Mouse (Mus musculus) limb, embryonic 11.5 days (tissue): ENCODE measurements at regions not wholly inside any gene's neighbourhood (a gene's known extent, or its start where the extent isn't known, plus 50 kb on each side); places are given as distances from the start of the nearest gene placed in this dataset.

Experiments used
- ATAC-seq: fragments of 200-750 bp; cut with Nextera tagmentation; 2 replicates; pipeline ENCODE4 v1.8.0; 2017; ENCODE audit warnings: low read depth; ENCODE audit not compliant: insufficient number of reproducible peaks, low FRiP score, low TSS enrichment
- DNase-seq: peaks from one replicate; pipeline ENCODE4 v3.0.0-alpha.2; 2015; ENCODE audit warnings: low spot score
- H3K27ac ChIP-seq: fragments of 300-500 bp; sonication (generic); replicated peaks from 2 replicates; pipeline ENCODE4 v1.5.1; 2014; ENCODE audit warnings: low read depth, mild to moderate bottlenecking, low read length
- H3K27me3 ChIP-seq: fragments of 300-500 bp; sonication (generic); 2 replicates; pipeline ENCODE4 v1.6.1; 2014; ENCODE audit warnings: mild to moderate bottlenecking, low read length, mixed read lengths; ENCODE audit not compliant: control insufficient read depth, insufficient read depth
- H3K36me3 ChIP-seq: fragments of 300-500 bp; sonication (generic); 2 replicates; pipeline ENCODE4 v1.6.1; 2014; ENCODE audit warnings: mild to moderate bottlenecking, low read length, moderate library complexity, mixed read lengths; ENCODE audit not compliant: control insufficient read depth, insufficient read depth
- H3K4me1 ChIP-seq: fragments of 300-500 bp; sonication (generic); 2 replicates; pipeline ENCODE4 v1.6.1; 2014; ENCODE audit warnings: low read length, mixed read lengths; ENCODE audit not compliant: control insufficient read depth, insufficient read depth
- H3K4me2 ChIP-seq: fragments of 300-500 bp; sonication (generic); 2 replicates; pipeline ENCODE4 v1.6.1; 2014; ENCODE audit warnings: low read depth, mild to moderate bottlenecking, moderate library complexity; ENCODE audit not compliant: severe bottlenecking
- H3K4me3 ChIP-seq: fragments of 300-500 bp; sonication (generic); 2 replicates; pipeline ENCODE4 v1.5.1; 2014; ENCODE audit warnings: low read depth, low read length
- H3K9ac ChIP-seq: fragments of 300-500 bp; sonication (generic); 2 replicates; pipeline ENCODE4 v1.6.1; 2014; ENCODE audit warnings: mild to moderate bottlenecking, low read length
- H3K9me3 ChIP-seq: fragments of 300-500 bp; sonication (generic); 2 replicates; pipeline ENCODE4 v1.6.1; 2016; ENCODE audit warnings: low read length; ENCODE audit not compliant: control insufficient read depth
- WGBS: fragments of 180-500 bp; shearing (Covaris S2); extraction: QIAGEN DNeasy Blood & Tissue Kit; methylation state at CpG from one replicate; pipeline ENCODE4 v1.1.7; 2014; 5-methylcytosine and 5-hydroxymethylcytosine counted together

GRCm38 (mm10) chr7:124746321-124746720 lies 698.2 kb upstream of the Kdm8 start:
- Histone ChIP-seq H3K9me3 (no peaks in the 10 kb centered on the region), H3K36me3 (no peaks in the 10 kb centered on the region), H3K27me3 (no peaks in the 10 kb centered on the region), H3K4me3 (no peak overlapping the region), H3K4me2 (no peak overlapping the region), H3K9ac (no peak overlapping the region), H3K4me1 (no peaks in the 10 kb centered on the region), H3K27ac (no peak overlapping the region)
- no peak for ATAC-seq
- 77% methylated on average over 2 of the region's 2 CpGs for WGBS
- no peak for DNase-seq

GRCm38 (mm10) chr7:124748396-124748795 lies 696.1 kb upstream of the Kdm8 start:
- Histone ChIP-seq H3K4me2 (no peak overlapping the region), H3K36me3 (no peaks in the 10 kb centered on the region), H3K9ac (no peak overlapping the region), H3K4me3 (no peak overlapping the region), H3K27ac (no peak overlapping the region), H3K27me3 (no peaks in the 10 kb centered on the region), H3K4me1 (no peaks in the 10 kb centered on the region), H3K9me3 (no peaks in the 10 kb centered on the region)
- ATAC-seq (no peak), DNase-seq (no peak)
- WGBS = 85% methylated on average over 3 of the region's 3 CpGs

- H3K36me3 ChIP-seq = no peaks in the 10 kb centered on the region
- H3K27me3 ChIP-seq = no peaks in the 10 kb centered on the region
- H3K4me3 ChIP-seq = no peak overlapping the region
- no peak for ATAC-seq
- H3K9ac ChIP-seq = no peak overlapping the region
- H3K4me1 ChIP-seq = no peaks in the 10 kb centered on the region
- no peak overlapping the region for H3K27ac ChIP-seq
- H3K4me2 ChIP-seq = no peak overlapping the region
- 87% methylated on average over 4 of the region's 4 CpGs for WGBS
- no peaks in the 10 kb centered on the region for H3K9me3 ChIP-seq
- DNase-seq = no peak
Observed at GRCm38 (mm10) chr7:124759084-124759483, 685.4 kb upstream of the Kdm8 start.

DNA sequence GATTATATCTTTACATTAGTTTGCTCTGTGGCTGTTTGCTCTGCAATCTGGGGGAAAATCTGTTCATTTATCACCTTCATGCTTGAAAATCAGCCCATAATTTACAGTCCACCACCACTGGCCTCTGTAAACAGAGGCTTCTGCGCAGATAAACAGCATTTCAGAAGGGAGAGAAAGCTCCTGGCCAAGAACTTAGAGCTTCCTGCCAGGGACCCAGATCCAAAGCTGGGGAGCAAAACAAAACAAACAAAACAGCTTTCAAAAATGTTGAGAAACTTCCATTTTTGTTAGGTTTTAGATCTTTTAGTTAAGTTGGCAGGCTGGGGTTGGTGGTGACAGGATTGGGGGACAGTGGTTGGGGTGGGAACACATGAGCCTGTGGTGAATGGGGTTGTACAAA lies 666.7 kb upstream of the Kdm8 start:
- no peak overlapping the region for H3K4me2 ChIP-seq
- no peak overlapping the region for H3K27ac ChIP-seq
- H3K9ac ChIP-seq = no peak overlapping the region
- no peak for ATAC-seq
- DNase-seq = no peak
- H3K4me3 ChIP-seq = no peak overlapping the region
- 77% methylated on average over 1 of the region's 1 CpGs for WGBS
- H3K36me3 ChIP-seq = no peaks in the 10 kb centered on the region
- H3K4me1 ChIP-seq = no peaks in the 10 kb centered on the region
- no peaks in the 10 kb centered on the region for H3K9me3 ChIP-seq
- H3K27me3 ChIP-seq = no peaks in the 10 kb centered on the region

DNA sequence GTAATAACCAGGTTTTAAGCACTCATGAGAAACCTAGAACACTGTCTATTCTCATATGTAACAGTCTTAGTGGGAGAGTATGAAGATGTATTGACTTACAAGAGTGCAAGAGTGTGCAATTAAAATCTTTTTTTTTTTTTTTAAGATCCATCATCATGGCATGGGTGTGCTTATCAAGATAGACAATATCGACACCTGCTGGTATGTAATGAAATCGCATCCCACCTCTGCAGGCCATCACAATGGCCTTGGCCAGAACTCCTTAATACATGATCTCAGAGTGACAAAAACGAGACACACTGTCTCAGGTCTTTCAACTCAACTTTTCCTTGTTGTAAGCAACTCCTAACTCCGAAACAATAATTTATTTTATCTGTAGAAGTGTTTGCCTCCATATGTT lies 661.7 kb upstream of the Kdm8 start:
- no peaks in the 10 kb centered on the region for H3K36me3 ChIP-seq
- H3K9ac ChIP-seq = no peak overlapping the region
- no peaks in the 10 kb centered on the region for H3K27me3 ChIP-seq
- H3K4me3 ChIP-seq = no peak overlapping the region
- DNase-seq = no peak
- H3K27ac ChIP-seq = no peak overlapping the region
- H3K9me3 ChIP-seq = no peaks in the 10 kb centered on the region
- no peaks in the 10 kb centered on the region for H3K4me1 ChIP-seq
- no peak for ATAC-seq
- no peak overlapping the region for H3K4me2 ChIP-seq
- 46% methylated on average over 4 of the region's 4 CpGs for WGBS

- DNase-seq = no peak
- WGBS = 76% methylated on average over 2 of the region's 2 CpGs
- ATAC-seq = no peak
- no peak overlapping the region for H3K4me2 ChIP-seq
- H3K4me1 ChIP-seq = no peaks in the 10 kb centered on the region
- H3K9ac ChIP-seq = no peak overlapping the region
- no peaks in the 10 kb centered on the region for H3K36me3 ChIP-seq
- no peaks in the 10 kb centered on the region for H3K27me3 ChIP-seq
- H3K9me3 ChIP-seq = no peaks in the 10 kb centered on the region
- H3K27ac ChIP-seq = no peak overlapping the region
- H3K4me3 ChIP-seq = no peak overlapping the region
Observed at GRCm38 (mm10) chr7:124784995-124785394, 659.5 kb upstream of the Kdm8 start.

- DNase-seq (no peak), ATAC-seq (no peak)
- Histone ChIP-seq H3K9me3 (no peaks in the 10 kb centered on the region), H3K4me2 (no peak overlapping the region), H3K9ac (no peak overlapping the region), H3K4me1 (no peaks in the 10 kb centered on the region), H3K36me3 (no peaks in the 10 kb centered on the region), H3K27ac (no peak overlapping the region), H3K4me3 (no peak overlapping the region), H3K27me3 (no peaks in the 10 kb centered on the region)
- WGBS = 91% methylated on average over 8 of the region's 8 CpGs
Observed at GRCm38 (mm10) chr7:124785896-124786295, 658.6 kb upstream of the Kdm8 start.

DNA sequence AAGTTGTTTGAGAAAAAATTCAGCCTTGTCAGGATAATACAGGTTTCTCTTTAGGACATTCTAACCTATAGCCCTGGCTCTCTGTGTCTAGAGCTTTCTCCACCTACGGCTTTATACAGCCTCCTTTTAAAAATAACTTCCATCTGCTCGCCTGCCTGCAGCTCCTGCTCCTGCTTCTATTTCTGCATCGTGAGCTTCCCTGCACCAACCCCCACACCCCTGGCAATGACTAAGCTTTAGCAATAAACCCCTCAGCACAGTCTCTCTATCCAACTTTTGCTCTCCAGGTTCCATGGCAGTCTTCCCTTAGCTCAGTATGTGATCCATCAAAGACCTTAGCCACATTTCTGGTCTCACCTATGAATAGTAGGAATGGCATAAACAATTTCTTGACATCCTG lies 655.7 kb upstream of the Kdm8 start:
- Histone ChIP-seq H3K4me3 (no peak overlapping the region), H3K4me1 (no peaks in the 10 kb centered on the region), H3K27ac (no peak overlapping the region), H3K27me3 (no peaks in the 10 kb centered on the region), H3K9me3 (no peaks in the 10 kb centered on the region), H3K36me3 (no peaks in the 10 kb centered on the region), H3K9ac (no peak overlapping the region), H3K4me2 (no peak overlapping the region)
- no peak for ATAC-seq
- 44% methylated on average over 3 of the region's 3 CpGs for WGBS
- no peak for DNase-seq

GRCm38 (mm10) chr7:124803101-124803500 lies 641.4 kb upstream of the Kdm8 start:
- no peak overlapping the region for H3K9ac ChIP-seq
- WGBS = 92% methylated on average over 3 of the region's 3 CpGs
- DNase-seq (no peak), ATAC-seq (no peak)
- H3K4me3 ChIP-seq = no peak overlapping the region
- H3K4me2 ChIP-seq = no peak overlapping the region
- no peaks in the 10 kb centered on the region for H3K27me3 ChIP-seq
- H3K36me3 ChIP-seq = no peaks in the 10 kb centered on the region
- no peaks in the 10 kb centered on the region for H3K4me1 ChIP-seq
- H3K9me3 ChIP-seq = no peaks in the 10 kb centered on the region
- no peak overlapping the region for H3K27ac ChIP-seq
